Mouse (Mus musculus) lung, embryonic 16.5 days (tissue): ENCODE measurements around the gene Pgam2. TPM values are rescaled to one million over a fixed set of nuclear protein-coding genes. Genes with fewer than 3 reads are reported as not detected.

Experiments used
- ATAC-seq: fragments of 200-750 bp; cut with Nextera tagmentation; 2 replicates; pipeline ENCODE4 v1.8.0; 2017; ENCODE audit warnings: low read depth, mild to moderate bottlenecking, moderate library complexity
- H3K27ac ChIP-seq: fragments of 300-500 bp; sonication (generic); 2 replicates; pipeline ENCODE4 v1.5.1; 2014; ENCODE audit warnings: mild to moderate bottlenecking, control low read depth, low read length
- H3K27me3 ChIP-seq: fragments of 300-500 bp; sonication (generic); 2 replicates; pipeline ENCODE4 v1.6.1; 2014; ENCODE audit warnings: low read depth, low read length, mixed read lengths; ENCODE audit not compliant: control insufficient read depth, insufficient read depth
- H3K36me3 ChIP-seq: fragments of 300-500 bp; sonication (generic); 2 replicates; pipeline ENCODE4 v1.6.1; 2014; ENCODE audit warnings: low read length; ENCODE audit not compliant: control insufficient read depth, insufficient read depth
- H3K4me1 ChIP-seq: fragments of 300-500 bp; sonication (generic); replicated peaks from 2 replicates; pipeline ENCODE4 v1.6.1; 2014; ENCODE audit warnings: low read length, mixed read lengths; ENCODE audit not compliant: control insufficient read depth, insufficient read depth
- H3K4me2 ChIP-seq: fragments of 300-500 bp; sonication (generic); 2 replicates; pipeline ENCODE4 v1.6.1; 2014; ENCODE audit warnings: low read depth, low read length, control low read depth
- H3K4me3 ChIP-seq: fragments of 300-500 bp; sonication (generic); 2 replicates; pipeline ENCODE4 v1.5.1; 2014; ENCODE audit warnings: mild to moderate bottlenecking, low read length, control low read depth
- H3K9ac ChIP-seq: fragments of 300-500 bp; sonication (generic); 2 replicates; pipeline ENCODE4 v1.6.1; 2014; ENCODE audit warnings: low read length, control low read depth
- H3K9me3 ChIP-seq: fragments of 300-500 bp; sonication (generic); 2 replicates; pipeline ENCODE4 v1.6.1; 2016; ENCODE audit warnings: low read length; ENCODE audit not compliant: control insufficient read depth
- WGBS: fragments of 180-500 bp; shearing (Covaris S2); extraction: QIAGEN DNeasy Blood & Tissue Kit; methylation state at CpG from one replicate; pipeline ENCODE4 v1.1.7; 2014; 5-methylcytosine and 5-hydroxymethylcytosine counted together
- polyA plus RNA-seq: library from polyadenylated mRNA; unstranded; fragments of >200 nt; fragmentation: Nextera tagmentation; extraction: Ambion mirVana; gene quantifications from 2 replicates; pipeline ENCODE4 v1.2.1, GENCODE M21; 2015

The Pgam2 gene
- polyA plus RNA-seq, 1 experiment from 2014 or later, result 46.8 TPM

- WGBS, result 65% methylated on average over 17 of the region's 17 CpGs
- ATAC-seq, result peak; percentile 79
- Histone ChIP-seq H3K4me3 (no peak overlapping the region), H3K9me3 (no peaks in the 10 kb centered on the region), H3K9ac (peak overlapping the region; percentile 25; the same call in 1 of the 2 replicates), H3K36me3 (peaks cover 38% of the 10 kb centered on the region), H3K4me1 (peaks cover 19% of the 10 kb centered on the region), H3K27ac (peak overlapping the region; percentile 86), H3K4me2 (no peak overlapping the region), H3K27me3 (no peaks in the 10 kb centered on the region)
Observed at GRCm38 (mm10) chr11:5799621-5800490, 3.7 kb downstream of the Pgam2 start.

DNA sequence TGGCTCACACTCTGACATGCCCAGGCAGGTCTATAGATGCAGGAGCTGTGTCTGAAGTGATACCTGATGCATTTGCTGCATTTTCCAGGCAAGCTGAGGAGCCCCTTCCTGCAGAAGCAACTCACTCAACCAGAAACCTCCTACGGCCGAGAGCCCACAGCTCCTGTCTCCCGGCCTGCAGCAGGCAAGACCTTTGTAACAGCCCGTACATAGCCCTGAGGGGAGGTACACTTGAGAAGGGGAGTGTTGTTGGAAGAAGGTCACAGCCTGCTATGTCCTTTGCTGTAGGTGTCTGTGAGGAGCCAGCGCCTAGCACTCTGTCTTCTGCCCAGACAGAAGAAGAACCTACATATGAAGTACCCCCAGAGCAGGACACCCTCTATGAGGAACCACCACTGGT lies 5.6 kb downstream of the Pgam2 start:
- H3K4me2 ChIP-seq, result no peak overlapping the region
- no peak for ATAC-seq
- H3K36me3 ChIP-seq, result peaks cover 45% of the 10 kb centered on the region
- H3K27ac ChIP-seq, result no peak overlapping the region
- no peaks in the 10 kb centered on the region for H3K9me3 ChIP-seq
- no peaks in the 10 kb centered on the region for H3K27me3 ChIP-seq
- no peak overlapping the region for H3K4me3 ChIP-seq
- H3K9ac ChIP-seq, result no peak overlapping the region
- peaks cover 11% of the 10 kb centered on the region for H3K4me1 ChIP-seq
- 91% methylated on average over 5 of the region's 5 CpGs for WGBS

GRCm38 (mm10) chr11:5797371-5797770 lies 6.2 kb downstream of the Pgam2 start:
- Histone ChIP-seq H3K4me3 (no peak overlapping the region), H3K9ac (no peak overlapping the region), H3K27me3 (no peaks in the 10 kb centered on the region), H3K4me2 (no peak overlapping the region), H3K27ac (no peak overlapping the region), H3K36me3 (peaks cover 48% of the 10 kb centered on the region), H3K4me1 (peaks cover 9% of the 10 kb centered on the region; the same call in 1 of the 2 replicates), H3K9me3 (no peaks in the 10 kb centered on the region)
- WGBS, result 82% methylated on average over 11 of the region's 11 CpGs
- ATAC-seq, result no peak

DNA sequence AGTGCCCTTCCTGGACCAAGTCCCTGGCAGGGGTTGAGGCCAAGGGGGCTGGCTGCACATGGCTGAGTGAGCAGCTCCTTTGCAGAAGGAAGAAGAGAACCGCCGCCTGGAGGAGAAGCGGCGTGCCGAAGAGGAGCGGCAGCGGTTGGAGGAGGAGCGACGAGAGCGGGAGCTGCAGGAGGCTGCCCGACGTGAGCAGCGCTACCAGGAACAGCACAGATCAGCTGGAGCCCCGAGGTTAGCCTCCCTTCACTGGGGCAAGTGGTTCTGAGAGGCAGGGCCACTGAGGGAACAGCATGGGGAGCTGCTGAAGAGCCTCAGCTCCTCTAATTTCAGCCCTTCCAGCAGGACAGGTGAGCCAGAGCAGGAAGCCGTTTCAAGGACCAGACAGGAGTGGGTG lies 6.6 kb downstream of the Pgam2 start:
- no peak for ATAC-seq
- Histone ChIP-seq H3K4me3 (no peak overlapping the region), H3K36me3 (peaks cover 51% of the 10 kb centered on the region), H3K27me3 (no peaks in the 10 kb centered on the region), H3K9me3 (no peaks in the 10 kb centered on the region), H3K9ac (no peak overlapping the region), H3K4me1 (peaks cover 5% of the 10 kb centered on the region; the same call in 1 of the 2 replicates), H3K4me2 (no peak overlapping the region), H3K27ac (no peak overlapping the region)
- 92% methylated on average over 15 of the region's 15 CpGs for WGBS

DNA sequence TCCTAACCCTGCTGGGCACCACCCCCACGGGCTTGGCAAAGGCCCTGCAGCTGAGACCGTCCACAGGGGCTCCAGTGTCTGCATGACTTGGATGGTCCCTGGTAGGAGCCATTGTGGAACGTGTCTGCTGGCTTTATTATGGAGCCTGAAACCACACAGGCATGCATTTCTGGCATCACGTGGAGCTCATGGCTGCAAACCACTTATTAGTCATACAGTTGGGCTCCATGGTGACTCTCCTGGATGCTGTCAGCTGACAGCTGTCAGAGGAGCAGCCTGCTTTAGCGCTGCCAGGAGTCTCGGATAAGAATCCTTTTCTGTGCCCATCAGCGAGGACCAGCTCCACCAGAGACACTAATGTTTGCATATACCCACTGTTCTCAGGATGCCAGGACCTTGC lies 7.8 kb downstream of the Pgam2 start:
- H3K27me3 ChIP-seq, result no peaks in the 10 kb centered on the region
- H3K4me1 ChIP-seq, result peaks cover 5% of the 10 kb centered on the region; the same call in 1 of the 2 replicates
- 83% methylated on average over 7 of the region's 7 CpGs for WGBS
- no peak overlapping the region for H3K9ac ChIP-seq
- H3K9me3 ChIP-seq, result no peaks in the 10 kb centered on the region
- no peak overlapping the region for H3K4me2 ChIP-seq
- H3K36me3 ChIP-seq, result peaks cover 54% of the 10 kb centered on the region
- no peak for ATAC-seq
- H3K27ac ChIP-seq, result no peak overlapping the region
- H3K4me3 ChIP-seq, result no peak overlapping the region

DNA sequence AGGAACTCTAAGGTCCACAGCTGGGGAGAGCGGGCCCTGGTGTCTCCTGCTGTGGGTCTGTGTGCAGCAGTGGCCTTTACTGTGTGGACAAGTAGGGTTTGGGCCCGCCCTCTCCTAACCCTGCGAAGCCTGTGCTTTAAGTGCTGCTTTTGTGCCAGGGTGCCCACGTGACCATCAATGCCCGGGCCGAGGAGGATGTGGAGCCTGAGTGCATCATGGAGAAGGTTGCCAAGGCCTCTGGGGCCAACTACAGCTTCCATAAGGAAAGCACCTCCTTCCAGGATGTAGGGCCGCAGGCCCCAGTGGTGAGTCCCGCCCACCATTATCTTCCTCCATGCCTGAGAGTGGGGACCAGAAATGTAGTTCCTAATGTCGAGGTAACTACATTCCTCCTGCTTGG lies 8.2 kb downstream of the Pgam2 start:
- Histone ChIP-seq H3K9me3 (no peaks in the 10 kb centered on the region), H3K9ac (no peak overlapping the region), H3K27me3 (no peaks in the 10 kb centered on the region), H3K4me3 (no peak overlapping the region), H3K27ac (no peak overlapping the region), H3K4me1 (peaks cover 5% of the 10 kb centered on the region; the same call in 1 of the 2 replicates), H3K4me2 (no peak overlapping the region), H3K36me3 (peaks cover 54% of the 10 kb centered on the region)
- ATAC-seq, result no peak
- 87% methylated on average over 9 of the region's 9 CpGs for WGBS

- no peaks in the 10 kb centered on the region for H3K9me3 ChIP-seq
- no peak overlapping the region for H3K27ac ChIP-seq
- peaks cover 12% of the 10 kb centered on the region for H3K4me1 ChIP-seq
- peaks cover 20% of the 10 kb centered on the region for H3K36me3 ChIP-seq
- 95% methylated on average over 1 of the region's 1 CpGs for WGBS
- H3K4me3 ChIP-seq, result no peak overlapping the region
- no peak overlapping the region for H3K4me2 ChIP-seq
- no peak for ATAC-seq
- no peak overlapping the region for H3K9ac ChIP-seq
- H3K27me3 ChIP-seq, result no peaks in the 10 kb centered on the region
Observed at GRCm38 (mm10) chr11:5790431-5790830, 13.1 kb downstream of the Pgam2 start.

GRCm38 (mm10) chr11:5789754-5790333 lies 13.7 kb downstream of the Pgam2 start:
- Histone ChIP-seq H3K4me1 (peaks cover 12% of the 10 kb centered on the region), H3K27me3 (no peaks in the 10 kb centered on the region), H3K9ac (no peak overlapping the region), H3K27ac (no peak overlapping the region), H3K9me3 (no peaks in the 10 kb centered on the region), H3K4me2 (peak overlapping the region; percentile 84; the same call in 1 of the 2 replicates), H3K4me3 (no peak overlapping the region), H3K36me3 (peaks cover 16% of the 10 kb centered on the region)
- 65% methylated on average over 3 of the region's 3 CpGs for WGBS
- no peak for ATAC-seq

DNA sequence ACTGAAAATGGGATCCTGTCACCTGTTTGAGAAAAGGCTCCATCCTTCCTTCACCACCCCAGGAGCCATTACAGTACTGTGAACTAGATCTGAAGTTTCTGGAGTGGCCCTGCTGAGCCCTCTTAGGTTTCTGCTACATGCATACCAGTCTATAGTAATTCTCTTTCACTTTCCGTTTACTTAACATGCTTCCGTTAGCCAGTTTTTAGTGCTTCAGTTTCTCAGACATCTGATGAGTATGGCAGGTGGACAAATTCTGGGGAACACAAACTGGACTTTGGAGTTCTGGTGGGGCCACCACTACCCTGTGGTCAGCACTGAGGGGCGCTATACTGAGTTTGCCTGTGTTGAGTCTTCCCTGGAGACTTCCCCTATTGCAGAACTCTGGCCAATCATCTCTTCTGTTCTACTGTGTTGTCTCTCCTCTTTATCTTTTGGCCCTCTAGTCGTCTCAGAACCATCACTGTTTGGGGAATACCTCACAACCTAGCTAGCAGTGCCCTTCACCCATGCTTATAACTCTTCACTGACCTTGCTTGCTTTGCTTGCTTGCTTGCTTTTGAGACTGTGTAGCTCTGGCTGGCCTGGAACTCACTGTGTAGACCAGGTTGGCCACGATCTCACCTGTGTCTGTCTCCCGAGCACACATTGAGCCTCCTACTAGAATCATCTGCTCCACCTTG lies 14.3 kb downstream of the Pgam2 start:
- Histone ChIP-seq H3K27me3 (no peaks in the 10 kb centered on the region), H3K27ac (peak overlapping the region; percentile 86), H3K9me3 (no peaks in the 10 kb centered on the region), H3K4me2 (peak overlapping the region; percentile 84), H3K4me1 (peaks cover 12% of the 10 kb centered on the region), H3K9ac (peak overlapping the region; percentile 83), H3K36me3 (peaks cover 16% of the 10 kb centered on the region), H3K4me3 (peak overlapping the region; percentile 76)
- ATAC-seq, result no peak; the same call in 1 of the 2 replicates
- WGBS, result 50% methylated on average over 6 of the region's 6 CpGs
